Mouse (Mus musculus) bone marrow macrophage, adult 2 months (primary cell): ENCODE data around the gene Dhx15.

ENCODE experiments used
- CTCF ChIP-seq: IDR thresholded peaks from 2 replicates; pipeline ENCODE4 v1.5.1; 2012; ENCODE audit warnings: low read depth, mild to moderate bottlenecking, low read length, moderate library complexity
- POLR2A ChIP-seq: IDR thresholded peaks from 2 replicates; pipeline ENCODE4 v1.6.1; 2012; ENCODE audit warnings: mild to moderate bottlenecking, low read depth, low read length, borderline replicate concordance

DNA sequence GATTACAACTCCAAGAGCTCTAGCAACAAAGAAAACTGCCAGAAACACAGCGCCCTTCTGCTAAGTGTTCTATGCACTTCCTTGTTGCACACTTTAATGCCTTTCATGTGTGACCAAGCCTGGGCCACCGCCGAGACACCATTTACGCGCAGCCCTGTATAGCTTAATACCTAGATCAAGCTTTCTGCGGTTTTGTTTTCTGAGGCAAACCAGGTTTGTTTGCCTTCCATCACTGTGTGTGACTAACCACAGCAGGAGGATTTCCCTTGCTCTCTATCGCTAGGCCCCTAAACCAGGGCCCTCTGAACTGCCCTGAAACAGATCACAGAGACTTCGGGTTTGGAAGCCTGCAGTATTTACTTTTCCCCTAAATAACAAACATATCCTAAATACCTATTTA, 64.5 kb downstream of the Dhx15 start:
- TF ChIP-seq CTCF (no peak), POLR2A (no peak)
